Mouse (Mus musculus) kidney, embryonic 14.5 days (tissue): ENCODE measurements around the gene Nxt1. TPM values are rescaled to one million over a fixed set of nuclear protein-coding genes. Genes with fewer than 3 reads are reported as not detected.

Experiments
- ATAC-seq: fragments of 200-750 bp; cut with Nextera tagmentation; 2 replicates; pipeline ENCODE4 v1.8.0; 2017; ENCODE audit warnings: moderate number of reproducible peaks, mild to moderate bottlenecking, moderate TSS enrichment, moderate library complexity; ENCODE audit not compliant: low FRiP score, low TSS enrichment
- H3K27ac ChIP-seq: fragments of 300-500 bp; sonication (generic); 2 replicates; pipeline ENCODE4 v1.5.1; 2014; ENCODE audit warnings: low read depth, mild to moderate bottlenecking, low read length, moderate library complexity, mixed read lengths
- H3K27me3 ChIP-seq: fragments of 300-500 bp; sonication (generic); 2 replicates; pipeline ENCODE4 v1.6.1; 2014; ENCODE audit warnings: mild to moderate bottlenecking, low read length; ENCODE audit not compliant: control insufficient read depth, insufficient read depth
- H3K36me3 ChIP-seq: fragments of 300-500 bp; sonication (generic); 2 replicates; pipeline ENCODE4 v1.6.1; 2014; ENCODE audit warnings: low read length, mixed read lengths; ENCODE audit not compliant: control insufficient read depth, insufficient read depth
- H3K4me1 ChIP-seq: fragments of 300-500 bp; sonication (generic); 2 replicates; pipeline ENCODE4 v1.6.1; 2014; ENCODE audit warnings: low read length, mixed read lengths; ENCODE audit not compliant: control insufficient read depth, insufficient read depth
- H3K4me2 ChIP-seq: fragments of 300-500 bp; sonication (generic); replicated peaks from 2 replicates; pipeline ENCODE4 v1.6.1; 2014; ENCODE audit warnings: low read depth, mild to moderate bottlenecking, low read length
- H3K4me3 ChIP-seq: fragments of 300-500 bp; sonication (generic); 2 replicates; pipeline ENCODE4 v1.5.1; 2014; ENCODE audit warnings: mild to moderate bottlenecking, low read length
- H3K9ac ChIP-seq: fragments of 300-500 bp; sonication (generic); 2 replicates; pipeline ENCODE4 v1.6.1; 2014; ENCODE audit warnings: low read depth, mild to moderate bottlenecking, low read length, moderate library complexity
- H3K9me3 ChIP-seq: fragments of 300-500 bp; sonication (generic); 2 replicates; pipeline ENCODE4 v1.6.1; 2016; ENCODE audit warnings: low read length; ENCODE audit not compliant: control insufficient read depth
- WGBS: fragments of 180-500 bp; shearing (Covaris S2); extraction: QIAGEN DNeasy Blood & Tissue Kit; methylation state at CpG from one replicate; pipeline ENCODE4 v1.1.7; 2014; 5-methylcytosine and 5-hydroxymethylcytosine counted together
- polyA plus RNA-seq: library from polyadenylated mRNA; unstranded; fragments of >200 nt; fragmentation: Nextera tagmentation; extraction: Ambion mirVana; gene quantifications from 2 replicates; pipeline ENCODE4 v1.2.1, GENCODE M21; 2014

Nxt1 gene
- polyA plus RNA-seq, 1 experiment from 2014 or later: 109 TPM

- H3K27me3 ChIP-seq: no peaks in the 10 kb centered on the region
- no peak for ATAC-seq
- no peak overlapping the region for H3K4me2 ChIP-seq
- no peak overlapping the region for H3K27ac ChIP-seq
- no peak overlapping the region for H3K9ac ChIP-seq
- no peak overlapping the region for H3K4me3 ChIP-seq
- WGBS: 78% methylated on average over 6 of the region's 6 CpGs
- H3K9me3 ChIP-seq: no peaks in the 10 kb centered on the region
- H3K4me1 ChIP-seq: no peaks in the 10 kb centered on the region
- H3K36me3 ChIP-seq: 0 out of 2 replicates have a peak, but pooled peaks cover 5% of the 10 kb centered on the region
Observed at GRCm38 (mm10) chr2:148707202-148707530, 34.8 kb downstream of the Nxt1 start.

GRCm38 (mm10) chr2:148712326-148712725 is 39.9 kb downstream of the Nxt1 start:
- no peak for ATAC-seq
- Histone ChIP-seq H3K27ac (no peak overlapping the region), H3K36me3 (no peaks in the 10 kb centered on the region), H3K4me3 (no peak overlapping the region), H3K4me2 (no peak overlapping the region), H3K4me1 (no peaks in the 10 kb centered on the region), H3K9ac (no peak overlapping the region), H3K27me3 (no peaks in the 10 kb centered on the region), H3K9me3 (no peaks in the 10 kb centered on the region)
- WGBS: 92% methylated on average over 3 of the region's 3 CpGs

- H3K9me3 ChIP-seq: no peaks in the 10 kb centered on the region
- no peak overlapping the region for H3K27ac ChIP-seq
- no peak overlapping the region for H3K9ac ChIP-seq
- no peak overlapping the region for H3K4me2 ChIP-seq
- no peaks in the 10 kb centered on the region for H3K36me3 ChIP-seq
- H3K27me3 ChIP-seq: no peaks in the 10 kb centered on the region
- H3K4me1 ChIP-seq: no peaks in the 10 kb centered on the region
- no peak overlapping the region for H3K4me3 ChIP-seq
- 60% methylated on average over 2 of the region's 2 CpGs for WGBS
- ATAC-seq: no peak
Observed at GRCm38 (mm10) chr2:148717072-148717471, 44.7 kb downstream of the Nxt1 start.

- no peaks in the 10 kb centered on the region for H3K9me3 ChIP-seq
- no peak overlapping the region for H3K27ac ChIP-seq
- H3K9ac ChIP-seq: no peak overlapping the region
- ATAC-seq: no peak
- no peak overlapping the region for H3K4me3 ChIP-seq
- no peaks in the 10 kb centered on the region for H3K4me1 ChIP-seq
- H3K4me2 ChIP-seq: no peak overlapping the region
- H3K27me3 ChIP-seq: no peaks in the 10 kb centered on the region
- no peaks in the 10 kb centered on the region for H3K36me3 ChIP-seq
- WGBS: 50% methylated on average over 2 of the region's 2 CpGs
Observed at GRCm38 (mm10) chr2:148719271-148719995, 47.0 kb downstream of the Nxt1 start.

Other genes starting within 250 kb of the Nxt1 start
- 14.0 and 16.0 TPM in 2 replicates for gene Cd93, start 229.0 kb upstream of the Nxt1 start, polyA plus RNA-seq
- gene Gzf1, start 8.4 kb downstream of the Nxt1 start, polyA plus RNA-seq: 13.8 and 25.9 TPM in 2 replicates
- gene Napb, start 59.9 kb downstream of the Nxt1 start, polyA plus RNA-seq: 1.8 and 2.7 TPM in 2 replicates
- gene Cstl1, start 77.8 kb downstream of the Nxt1 start, polyA plus RNA-seq: not detected in 2 replicates
- gene Cst11, start 98.9 kb downstream of the Nxt1 start, polyA plus RNA-seq: not detected in 2 replicates
- gene 8030411F24Rik, start 109.4 kb downstream of the Nxt1 start, polyA plus RNA-seq: not detected in 2 replicates
- gene Cst12, start 116.8 kb downstream of the Nxt1 start, polyA plus RNA-seq: not detected in 2 replicates
- not detected in 2 replicates for gene Cst8, start 126.2 kb downstream of the Nxt1 start, polyA plus RNA-seq
- gene Cst13, start 147.5 kb downstream of the Nxt1 start, polyA plus RNA-seq: not detected in 2 replicates
- not detected in 2 replicates for gene Cst9, start 162.5 kb downstream of the Nxt1 start, polyA plus RNA-seq
- not detected in 2 replicates for gene 9230104L09Rik, start 192.4 kb downstream of the Nxt1 start, polyA plus RNA-seq
- gene Cst3, start 203.1 kb downstream of the Nxt1 start, polyA plus RNA-seq: 391 and 459 TPM in 2 replicates